Mouse (Mus musculus) natural killer cell, adult 2 months (primary cell): ENCODE results near the gene Tmco1.

Experiments
- DNase-seq, 2 experiments: peaks; one replicate each; pipeline ENCODE4 v3.0.0; 2022; ENCODE audit warnings: low spot score in 2 of 2

Tmco1 gene

DNA sequence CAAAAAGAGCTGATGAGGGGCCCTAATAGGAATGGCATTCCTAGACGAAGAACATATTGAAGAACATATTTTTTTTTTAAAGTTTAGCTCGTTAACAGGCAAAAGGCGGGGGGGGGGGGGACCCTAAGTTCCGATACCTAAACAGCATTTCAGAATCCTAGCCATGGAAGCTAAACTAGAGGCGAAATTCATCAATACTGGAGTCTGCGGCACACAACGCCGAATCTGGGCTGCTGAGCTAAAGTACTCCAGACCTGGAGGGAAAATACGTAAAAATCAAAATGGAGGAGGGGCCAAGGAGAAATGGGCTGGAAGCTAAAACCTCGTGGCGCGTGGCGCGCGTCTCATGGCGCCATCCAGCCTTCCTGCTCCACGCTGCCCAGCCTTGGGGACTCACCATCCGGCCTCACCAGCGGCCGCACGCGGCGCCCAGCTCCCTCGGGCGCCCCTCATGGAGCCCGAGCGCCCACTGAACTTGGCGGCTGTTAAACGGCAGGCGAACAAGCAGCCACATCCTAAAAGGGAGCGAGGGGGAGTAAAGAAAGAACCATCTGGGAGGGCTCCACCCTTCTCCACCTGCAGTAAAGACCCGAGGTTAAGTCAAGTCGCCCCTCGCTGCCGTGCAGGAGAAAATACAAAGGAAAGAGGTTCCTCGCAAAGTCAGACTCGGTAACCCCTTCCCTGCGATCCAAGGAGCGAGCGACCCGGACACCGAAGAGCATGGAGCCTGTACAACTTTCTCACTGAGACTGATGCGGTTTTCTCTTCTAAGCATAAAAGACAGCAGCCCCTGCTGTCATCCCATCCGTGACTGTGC is 24.5 kb upstream of the Tmco1 start:
- DNase-seq, result peak in 1 of 2 experiments; percentile 18

- peak; percentile 29 to 44 for DNase-seq
These were observed 23.8 kb upstream of the Tmco1 start for GRCm38 (mm10) chr1:167284258-167284836.

DNA sequence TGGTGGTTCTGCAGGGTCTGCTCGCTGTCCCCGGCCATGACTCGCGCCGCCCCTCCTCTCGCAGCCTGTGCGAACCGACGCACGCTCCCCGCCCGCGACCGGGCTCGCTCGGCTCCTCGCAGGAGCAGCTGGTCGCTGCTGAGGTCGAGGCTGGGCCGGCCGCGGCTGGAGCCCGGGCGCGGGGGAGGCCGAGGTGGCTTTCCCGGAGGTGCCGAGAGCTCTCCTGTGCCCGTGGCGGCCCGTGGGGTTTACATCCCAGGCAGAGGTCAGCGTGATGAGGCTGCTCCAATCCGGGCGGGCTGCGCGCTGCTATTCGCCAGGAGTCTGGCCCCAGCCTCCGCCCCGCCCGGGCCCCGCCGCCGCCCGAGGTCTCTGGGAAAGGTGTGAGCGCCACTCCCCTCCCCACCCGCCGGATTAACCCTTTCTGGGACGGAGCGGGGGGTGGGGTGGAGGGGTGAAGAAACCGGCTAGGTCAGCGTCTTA is 23.3 kb upstream of the Tmco1 start:
- peak; percentile 57 to 60 for DNase-seq

DNA sequence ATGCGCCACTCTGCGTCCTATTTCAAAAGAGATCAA is 23.0 kb upstream of the Tmco1 start, which contains the start of gene Uck2:
Gene Uck2, minus strand, starts transcription at position 1 of the 36 bp plus-strand sequence.
- DNase-seq, result no peak

DNA sequence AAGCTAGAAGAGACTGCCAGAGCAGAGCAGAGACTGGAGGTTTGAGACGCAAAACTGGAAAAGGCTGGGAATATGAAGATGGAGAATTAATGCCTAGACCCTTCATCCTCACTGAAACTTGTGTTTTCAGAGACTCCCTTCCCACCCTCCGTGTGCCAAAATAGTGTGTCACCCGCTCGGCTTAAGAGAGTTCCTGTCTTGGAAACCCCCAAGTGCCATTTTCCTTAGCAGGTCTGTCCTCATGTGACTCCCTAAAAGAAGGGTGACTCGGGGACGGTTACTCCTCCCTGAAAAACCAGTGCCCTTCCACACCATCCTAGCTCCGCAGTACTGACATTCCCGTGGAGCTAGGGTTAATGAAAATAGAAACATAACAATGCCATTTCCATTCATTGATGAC is 22.8 kb upstream of the Tmco1 start:
- DNase-seq, result peak; percentile 17 to 21

DNA sequence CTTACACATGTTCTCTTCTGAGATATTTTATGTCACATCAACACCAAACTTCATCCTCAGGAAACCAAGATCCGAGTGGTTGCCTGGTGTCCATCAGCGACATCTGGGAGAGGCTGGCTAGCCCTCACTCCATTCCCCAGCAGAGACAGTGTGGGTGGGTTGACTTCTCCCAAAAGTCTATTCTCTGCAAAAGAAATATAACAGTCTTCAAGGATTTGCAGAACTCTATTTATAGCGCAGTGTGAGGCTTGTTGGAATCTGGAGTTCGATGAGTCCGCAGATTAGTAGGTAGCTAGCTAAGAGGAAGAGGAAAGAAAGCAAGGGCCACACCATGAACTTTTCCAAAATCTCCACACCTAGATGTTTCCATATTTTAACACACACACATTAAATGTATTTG is 21.0 kb upstream of the Tmco1 start:
- no peak for DNase-seq

- DNase-seq, result no peak
These were observed 19.3 kb upstream of the Tmco1 start for GRCm38 (mm10) chr1:167288665-167289538.

- DNase-seq, result no peak
These were observed 18.5 kb upstream of the Tmco1 start for GRCm38 (mm10) chr1:167289567-167290262.

DNA sequence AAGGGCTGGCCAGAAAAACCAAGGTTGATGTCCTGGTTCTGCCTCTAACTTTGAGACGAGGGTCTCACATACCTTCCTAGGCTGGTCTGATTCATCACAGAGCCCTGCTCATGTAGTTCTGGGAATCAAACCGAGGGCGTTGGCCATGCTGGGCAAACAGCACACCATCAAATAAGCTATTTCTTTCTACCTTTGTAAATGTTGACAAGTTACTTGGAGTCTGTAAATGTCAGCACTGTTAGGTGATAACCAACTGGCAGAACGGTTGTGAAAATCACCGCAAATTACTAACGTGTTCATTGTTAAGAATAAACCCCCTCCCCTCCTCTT is 17.9 kb upstream of the Tmco1 start:
- no peak for DNase-seq

GRCm38 (mm10) chr1:167291610-167292009 is 16.6 kb upstream of the Tmco1 start:
- DNase-seq, result no peak

DNA sequence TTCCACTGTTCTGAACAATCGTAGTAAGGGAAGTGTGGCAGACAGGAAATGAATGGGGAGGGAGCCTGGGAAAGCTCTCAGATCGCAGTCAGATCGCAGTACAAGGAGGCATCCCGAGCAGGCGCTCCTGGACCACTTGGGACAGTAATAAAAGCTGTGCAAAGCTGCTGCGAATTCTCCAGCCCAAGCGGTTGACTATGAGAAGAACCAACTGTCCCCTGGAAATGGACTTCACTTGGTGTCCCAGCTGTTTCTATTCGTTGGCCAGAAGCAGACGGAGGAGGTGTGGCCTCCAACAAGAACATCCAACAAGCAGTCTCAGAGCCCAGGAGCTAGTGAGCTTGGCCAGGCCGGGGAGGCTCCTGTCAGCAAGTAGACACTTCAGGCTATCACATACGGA is 15.7 kb upstream of the Tmco1 start:
- DNase-seq, result no peak

- no peak for DNase-seq
These were observed 12.3 kb upstream of the Tmco1 start for GRCm38 (mm10) chr1:167295679-167296402.

DNA sequence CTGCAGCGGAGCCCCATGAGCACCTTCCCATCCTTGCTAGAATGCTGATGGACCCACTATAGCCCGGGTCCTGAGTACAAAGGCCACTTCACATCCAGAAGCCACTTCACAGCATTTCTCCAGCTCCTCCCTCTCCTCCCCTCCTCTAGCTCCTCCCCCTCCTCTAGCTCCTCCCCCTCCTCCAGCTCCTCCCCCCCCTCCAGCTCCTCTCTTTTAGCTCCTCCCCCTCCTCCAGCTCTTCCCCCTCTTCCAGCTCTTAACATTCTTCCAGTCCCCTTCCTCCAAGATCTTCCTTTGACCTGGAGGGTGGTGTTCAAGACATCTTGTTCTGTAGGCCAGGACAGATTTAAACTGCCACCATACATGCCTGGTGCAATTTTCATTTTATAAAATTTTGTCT is 8.1 kb upstream of the Tmco1 start:
- no peak for DNase-seq

DNA sequence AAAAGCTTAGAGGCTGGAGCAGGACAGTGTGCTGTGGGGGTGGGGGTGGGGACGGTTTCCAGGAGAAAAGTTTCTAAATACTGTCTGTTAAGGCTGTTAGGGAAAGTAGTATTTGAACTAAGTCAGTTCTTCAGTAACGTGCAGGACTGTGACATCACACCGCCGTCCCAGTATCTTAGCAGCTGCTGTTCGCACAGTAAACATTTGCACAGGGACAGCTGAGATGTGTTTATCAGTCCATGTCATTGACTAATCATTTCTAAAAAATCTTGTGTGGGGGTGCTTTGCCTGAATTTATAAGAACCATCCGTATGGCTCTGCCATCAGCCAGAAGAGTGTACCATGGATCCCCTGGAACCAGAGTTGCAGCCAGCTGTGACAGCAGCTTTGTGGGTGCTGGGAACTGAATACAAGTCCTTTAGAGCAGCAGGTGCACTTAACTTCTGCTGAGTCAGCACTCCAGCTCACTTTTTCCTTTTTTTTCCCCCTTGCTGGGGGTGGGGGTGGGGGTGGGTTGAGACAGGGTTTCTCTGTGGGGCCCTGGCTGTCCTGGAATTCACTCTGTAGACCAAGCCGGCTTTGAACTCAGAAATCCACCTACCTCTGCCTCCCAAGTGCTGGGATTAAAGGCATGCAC is 2.6 kb upstream of the Tmco1 start:
- no peak for DNase-seq

GRCm38 (mm10) chr1:167306451-167307240 is 1.5 kb upstream of the Tmco1 start:
- DNase-seq, result peak; percentile 44 to 71

DNA sequence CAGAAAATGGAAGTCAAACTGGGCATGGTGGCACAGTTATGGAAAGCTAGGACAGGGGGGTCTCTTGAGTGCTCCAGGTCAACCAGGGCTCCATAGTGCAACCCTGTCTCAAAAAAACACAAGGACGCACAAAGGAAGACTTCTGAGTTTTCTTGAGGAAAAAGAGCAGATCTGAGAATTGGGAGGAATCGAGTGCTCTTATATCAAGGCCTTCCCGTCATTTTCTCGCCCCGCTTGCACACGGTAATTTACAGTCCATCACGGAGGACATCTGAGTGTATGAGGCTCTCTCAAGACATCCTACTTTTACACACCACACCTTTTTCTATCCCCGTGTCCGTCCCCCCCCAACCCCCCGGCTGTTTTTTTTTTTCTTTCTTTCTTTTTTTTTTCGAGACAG is 504 bp upstream of the Tmco1 start:
- DNase-seq, result no peak

GRCm38 (mm10) chr1:167312367-167312766 is 4.2 kb downstream of the Tmco1 start:
- DNase-seq, result no peak

GRCm38 (mm10) chr1:167313220-167313619 is 5.0 kb downstream of the Tmco1 start:
- no peak for DNase-seq

GRCm38 (mm10) chr1:167321691-167322090 is 13.5 kb downstream of the Tmco1 start:
- DNase-seq, result no peak

DNA sequence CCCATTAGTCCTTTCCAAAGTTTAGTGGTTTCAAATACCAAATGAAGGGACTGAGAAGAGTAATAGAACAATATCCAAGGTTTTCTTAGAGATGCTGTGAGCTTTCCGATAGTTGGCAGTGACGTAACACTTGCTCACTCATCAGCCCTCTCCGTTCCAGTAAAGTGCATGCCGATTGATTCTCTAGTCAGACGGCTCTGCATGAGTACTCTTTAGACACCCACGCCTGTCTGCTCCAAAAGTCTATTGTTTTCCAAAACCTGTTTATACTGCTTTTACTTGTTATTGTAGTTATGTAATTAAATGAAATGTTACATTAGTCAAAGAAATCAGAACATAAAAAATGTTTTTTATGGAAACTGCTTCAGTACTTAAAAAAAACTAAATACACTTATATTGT is 20.6 kb downstream of the Tmco1 start:
- no peak for DNase-seq

DNA sequence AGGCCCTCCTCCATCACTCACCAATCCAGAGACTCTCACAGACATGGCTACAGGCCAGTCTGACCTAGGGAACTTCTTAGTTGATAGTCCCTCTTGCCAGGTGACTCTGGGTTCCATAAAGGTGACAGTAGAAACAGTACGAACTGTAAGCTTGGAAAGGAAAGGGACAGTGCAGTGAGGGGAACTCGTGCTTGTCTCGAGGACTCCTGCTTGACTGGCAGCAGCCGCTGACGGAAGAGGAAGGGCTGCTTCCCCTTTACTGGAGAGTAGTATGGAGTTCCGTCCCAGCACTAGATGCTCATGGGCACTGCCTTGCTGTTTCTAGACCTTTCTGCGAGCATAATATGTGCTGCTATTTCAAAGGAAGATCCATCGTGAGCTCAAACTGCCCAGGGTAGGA is 22.9 kb downstream of the Tmco1 start:
- no peak for DNase-seq
